Mouse (Mus musculus): Measurements from ENCODE around the gene Dao. TPM values are rescaled to one million over a fixed set of nuclear protein-coding genes. Genes with fewer than 3 reads are reported as not detected.
A peak's percentile ranks its signal among the peaks of the same experiment; 100 is the strongest.

The Dao gene
- polyA plus RNA-seq, 1 experiment from 2014 or later: 35.3 TPM

DNA sequence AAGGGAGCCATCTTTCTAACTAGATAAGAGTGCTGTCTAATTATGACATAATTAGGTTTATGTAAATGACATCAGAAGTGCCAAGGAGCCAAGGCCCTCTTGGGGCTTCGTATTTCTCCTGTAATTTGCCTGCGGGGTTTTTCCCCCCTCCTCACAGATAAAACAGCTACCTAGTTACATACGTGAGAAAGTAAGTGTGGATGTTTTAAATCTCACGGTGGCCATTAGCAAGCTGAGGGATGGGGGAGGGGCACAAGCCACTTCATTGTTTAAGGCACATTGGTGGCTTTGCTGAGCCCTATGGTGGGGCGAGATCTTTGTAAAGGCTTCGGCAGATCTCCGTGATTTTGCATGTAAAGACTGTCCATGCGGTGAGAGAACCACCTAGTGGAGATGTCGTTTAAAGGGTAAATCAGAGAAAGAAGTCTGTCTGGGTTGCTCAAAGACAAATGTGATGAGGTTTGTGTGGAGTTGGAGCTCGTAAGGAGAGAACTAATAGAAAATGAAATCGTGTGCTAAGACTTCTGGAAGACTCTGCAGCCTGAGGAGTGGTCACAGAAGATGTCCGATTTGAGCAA is 45.3 kb downstream of the Dao start:
- Histone ChIP-seq H3K9ac (ENCODE audit: low read depth, low read length) (no peak overlapping the region), H3K27ac (no peak overlapping the region), H3K9me3 (replicated peaks; ENCODE audit: low read length) (no peaks in the 10 kb centered on the region), H3K4me2 (ENCODE audit: low read length) (no peak overlapping the region), H3K4me3 (replicated peaks; ENCODE audit: low read depth, low read length) (no peak overlapping the region), H3K4me1 (replicated peaks; ENCODE audit: insufficient read depth, low read length) (0 out of 2 replicates have a peak, but pooled peaks cover 3% of the 10 kb centered on the region), H3K27me3 (ENCODE audit: insufficient read depth, low read length) (no peaks in the 10 kb centered on the region), H3K36me3 (ENCODE audit: insufficient read depth, low read length) (no peaks in the 10 kb centered on the region)
- no peak for ATAC-seq (replicated peaks; ENCODE audit: low FRiP score, low read depth)
- no peak for DNase-seq (ENCODE audit: low spot score)
- 54% methylated on average over 12 of the region's 12 CpGs for WGBS
- TF ChIP-seq CTCF (IDR thresholded peaks at IDR 0.05; ENCODE audit: low read depth): peak; percentile 35; the same call in 1 of the 2 replicates

DNA sequence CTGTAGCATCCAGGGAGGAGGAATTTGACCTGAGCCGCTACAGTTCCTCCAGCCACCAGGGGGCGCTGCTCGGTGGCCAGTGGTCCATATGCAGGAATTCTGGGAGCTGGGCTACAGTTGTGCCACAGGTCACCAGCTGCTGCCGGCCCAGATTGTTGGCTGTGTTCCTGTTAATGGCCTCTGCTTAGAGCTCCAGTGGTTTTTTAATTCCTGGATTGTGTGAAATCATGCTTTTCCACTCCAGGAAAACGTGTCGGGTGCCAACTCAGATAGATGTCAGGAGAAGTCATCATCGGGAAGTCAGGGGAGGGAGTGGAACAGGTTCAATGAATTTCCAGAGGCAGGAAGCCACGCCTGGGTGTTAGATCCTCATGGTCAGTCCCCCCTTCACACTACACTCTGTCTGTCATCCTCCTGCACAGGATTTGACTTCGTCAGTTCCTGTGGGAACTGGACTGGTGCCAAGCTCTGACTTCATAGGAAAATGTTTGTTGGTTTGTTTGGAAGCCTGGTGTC is 48.8 kb downstream of the Dao start:
- Histone ChIP-seq H3K4me1 (replicated peaks; ENCODE audit: insufficient read depth, low read length) (0 out of 2 replicates have a peak, but pooled peaks cover 3% of the 10 kb centered on the region), H3K27ac (peak overlapping the region; percentile 51; the same call in 1 of the 2 replicates), H3K4me3 (replicated peaks; ENCODE audit: low read depth, low read length) (no peak overlapping the region), H3K9ac (ENCODE audit: low read depth, low read length) (no peak overlapping the region), H3K9me3 (replicated peaks; ENCODE audit: low read length) (no peaks in the 10 kb centered on the region), H3K27me3 (ENCODE audit: insufficient read depth, low read length) (no peaks in the 10 kb centered on the region), H3K4me2 (ENCODE audit: low read length) (peak overlapping the region; percentile 41), H3K36me3 (ENCODE audit: insufficient read depth, low read length) (no peaks in the 10 kb centered on the region)
- TF ChIP-seq CTCF (IDR thresholded peaks at IDR 0.05; ENCODE audit: low read depth): peak; percentile 94
- DNase-seq (ENCODE audit: low spot score): peak; percentile 84
- ATAC-seq (replicated peaks; ENCODE audit: low FRiP score, low read depth): no peak; the same call in 1 of the 2 replicates
- 16% methylated on average over 9 of the region's 9 CpGs for WGBS

DNA sequence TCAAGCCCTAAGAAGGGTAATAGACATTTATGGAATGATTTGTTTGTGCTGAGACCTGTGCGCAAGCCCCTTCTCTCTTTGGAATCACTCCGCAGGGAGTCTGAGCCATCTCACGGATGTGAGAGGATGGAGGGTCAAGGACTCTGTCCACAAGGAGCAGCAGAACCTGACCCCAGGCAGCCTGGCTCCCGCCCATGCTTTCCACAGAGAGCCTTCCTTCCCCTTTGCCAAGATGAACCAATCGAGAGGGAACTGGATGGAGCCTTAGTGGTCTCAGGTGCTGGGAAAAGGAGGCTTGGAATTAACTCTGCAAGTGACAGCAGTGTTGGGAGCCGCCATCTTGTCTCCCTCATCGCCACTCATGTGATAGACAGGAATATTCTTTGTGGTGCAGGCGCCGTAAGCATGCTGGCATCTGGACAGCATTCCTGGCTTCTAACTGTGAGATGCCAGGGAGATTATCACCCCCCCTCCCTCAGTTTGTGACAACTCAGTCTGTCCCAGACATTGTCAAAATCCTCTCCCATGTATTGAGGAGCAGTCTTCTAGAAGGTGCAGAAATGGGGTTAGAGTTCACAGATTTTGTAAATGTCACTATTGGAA is 53.7 kb downstream of the Dao start:
- DNase-seq (ENCODE audit: low spot score): no peak
- no peak overlapping the region for H3K27ac ChIP-seq
- H3K4me1 ChIP-seq (replicated peaks; ENCODE audit: insufficient read depth, low read length): no peaks in the 10 kb centered on the region
- H3K27me3 ChIP-seq (ENCODE audit: insufficient read depth, low read length): no peaks in the 10 kb centered on the region
- H3K36me3 ChIP-seq (ENCODE audit: insufficient read depth, low read length): no peaks in the 10 kb centered on the region
- H3K9ac ChIP-seq (ENCODE audit: low read depth, low read length): no peak overlapping the region
- ATAC-seq (replicated peaks; ENCODE audit: low FRiP score, low read depth): no peak
- WGBS: 69% methylated on average over 9 of the region's 9 CpGs
- no peak overlapping the region for H3K4me2 ChIP-seq (ENCODE audit: low read length)
- no peak for TF ChIP-seq CTCF (IDR thresholded peaks at IDR 0.05; ENCODE audit: low read depth)
- H3K4me3 ChIP-seq (replicated peaks; ENCODE audit: low read depth, low read length): no peak overlapping the region
- no peaks in the 10 kb centered on the region for H3K9me3 ChIP-seq (replicated peaks; ENCODE audit: low read length)

DNA sequence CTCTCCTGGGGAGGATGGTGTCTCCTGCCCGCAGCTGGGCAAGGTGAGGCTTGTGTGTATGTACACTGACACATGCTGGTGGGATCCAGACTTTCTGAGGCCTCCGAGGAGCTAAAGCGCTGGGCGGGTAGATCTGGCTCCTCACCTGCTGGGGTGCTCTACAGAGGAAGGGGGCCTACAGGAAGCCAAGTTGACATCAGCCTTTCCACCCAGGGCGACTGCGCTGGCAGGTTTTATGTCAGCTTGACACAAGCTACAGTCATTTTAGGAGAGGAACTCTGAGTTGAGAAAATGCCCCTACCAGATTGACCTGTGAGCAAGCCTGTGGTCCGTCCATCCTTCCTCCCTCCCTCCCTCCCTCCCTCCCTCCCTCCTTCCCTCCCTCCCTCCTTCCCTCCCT is 58.2 kb downstream of the Dao start:
- DNase-seq (ENCODE audit: low spot score) (no peak), ATAC-seq (replicated peaks; ENCODE audit: low FRiP score, low read depth) (no peak)
- TF ChIP-seq CTCF (IDR thresholded peaks at IDR 0.05; ENCODE audit: low read depth): no peak
- no peaks in the 10 kb centered on the region for H3K9me3 ChIP-seq (replicated peaks; ENCODE audit: low read length)
- no peaks in the 10 kb centered on the region for H3K27me3 ChIP-seq (ENCODE audit: insufficient read depth, low read length)
- H3K9ac ChIP-seq (ENCODE audit: low read depth, low read length): no peak overlapping the region
- H3K4me3 ChIP-seq (replicated peaks; ENCODE audit: low read depth, low read length): no peak overlapping the region
- H3K4me1 ChIP-seq (replicated peaks; ENCODE audit: insufficient read depth, low read length): no peaks in the 10 kb centered on the region
- H3K4me2 ChIP-seq (ENCODE audit: low read length): no peak overlapping the region
- no peaks in the 10 kb centered on the region for H3K36me3 ChIP-seq (ENCODE audit: insufficient read depth, low read length)
- WGBS: 41% methylated on average over 7 of the region's 7 CpGs
- H3K27ac ChIP-seq: no peak overlapping the region

DNA sequence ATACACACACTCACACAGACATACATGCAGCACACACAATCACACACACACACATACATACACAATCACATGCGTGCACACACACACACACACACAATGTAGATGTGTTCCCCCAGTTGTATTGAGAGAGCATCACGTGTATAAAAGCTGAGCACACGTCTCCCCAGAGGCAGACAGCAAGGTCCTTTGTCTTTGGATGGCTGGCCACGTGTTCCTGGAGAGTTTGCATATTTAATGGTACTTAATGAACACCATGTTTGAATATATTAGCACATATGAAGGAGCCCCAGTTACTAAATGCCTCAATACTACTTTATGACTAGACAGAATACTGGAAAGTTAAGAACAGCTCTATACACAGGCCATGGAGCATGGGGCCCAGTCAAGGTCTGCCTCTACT is 60.5 kb downstream of the Dao start:
- WGBS: 78% methylated on average over 4 of the region's 4 CpGs
- no peak for TF ChIP-seq CTCF (IDR thresholded peaks at IDR 0.05; ENCODE audit: low read depth)
- Histone ChIP-seq H3K9me3 (replicated peaks; ENCODE audit: low read length) (no peaks in the 10 kb centered on the region), H3K27ac (no peak overlapping the region), H3K9ac (ENCODE audit: low read depth, low read length) (no peak overlapping the region), H3K36me3 (ENCODE audit: insufficient read depth, low read length) (no peaks in the 10 kb centered on the region), H3K27me3 (ENCODE audit: insufficient read depth, low read length) (no peaks in the 10 kb centered on the region), H3K4me1 (replicated peaks; ENCODE audit: insufficient read depth, low read length) (no peaks in the 10 kb centered on the region), H3K4me3 (replicated peaks; ENCODE audit: low read depth, low read length) (no peak overlapping the region), H3K4me2 (ENCODE audit: low read length) (no peak overlapping the region)
- ATAC-seq (replicated peaks; ENCODE audit: low FRiP score, low read depth): no peak
- DNase-seq (ENCODE audit: low spot score): no peak

DNA sequence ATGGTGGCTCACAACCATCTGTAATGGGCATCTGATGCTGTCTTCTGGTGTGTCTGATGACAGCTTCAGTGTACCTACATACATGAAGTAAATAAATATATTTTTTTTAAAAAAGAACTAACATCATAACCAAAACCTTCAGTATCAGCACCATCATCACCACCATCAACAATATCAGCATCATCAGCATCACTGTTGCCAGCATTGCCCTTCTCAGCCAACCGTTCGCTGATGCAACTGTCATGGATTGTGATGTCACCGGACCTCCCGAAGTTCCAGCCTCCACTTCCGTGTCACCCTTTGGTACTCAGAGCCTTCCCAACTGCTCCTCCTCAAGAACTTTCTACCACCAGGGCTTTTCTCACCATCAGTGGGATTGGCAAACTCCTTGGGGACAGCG is 61.7 kb downstream of the Dao start, which contains the start of gene Usp30:
Gene Usp30 (plus strand): TSS at position 301 of the 400 bp plus-strand sequence.
- ATAC-seq (replicated peaks; ENCODE audit: low FRiP score, low read depth): no peak
- no peak within 1 kb of the TSS for H3K4me3 ChIP-seq (replicated peaks; ENCODE audit: low read depth, low read length)
- WGBS: 95% methylated on average over 6 of the region's 6 CpGs
- TF ChIP-seq CTCF (IDR thresholded peaks at IDR 0.05; ENCODE audit: low read depth): no peak
- no peaks in the 10 kb centered on the region for H3K27me3 ChIP-seq (ENCODE audit: insufficient read depth, low read length)
- no peaks in the 10 kb centered on the region for H3K4me1 ChIP-seq (replicated peaks; ENCODE audit: insufficient read depth, low read length)
- H3K9me3 ChIP-seq (replicated peaks; ENCODE audit: low read length): no peaks in the 10 kb centered on the region
- no peak within 1 kb of the TSS for H3K9ac ChIP-seq (ENCODE audit: low read depth, low read length)
- no peak within 1 kb of the TSS for H3K27ac ChIP-seq
- no peaks in the 10 kb centered on the region for H3K36me3 ChIP-seq (ENCODE audit: insufficient read depth, low read length)
- no peak for DNase-seq (ENCODE audit: low spot score)
- no peak within 1 kb of the TSS for H3K4me2 ChIP-seq (ENCODE audit: low read length)

Measured in kidney, postnatal 0 days (tissue).